Mouse (Mus musculus) lung, embryonic 14.5 days (tissue): ENCODE results near the gene Kcnip4. TPM values are rescaled to one million over a fixed set of nuclear protein-coding genes. Genes with fewer than 3 reads are reported as not detected.

Experiments used
- ATAC-seq: fragments of 200-750 bp; cut with Nextera tagmentation; 2 replicates; pipeline ENCODE4 v1.8.0; 2017; ENCODE audit warnings: mild to moderate bottlenecking, moderate TSS enrichment, moderate library complexity; ENCODE audit not compliant: insufficient read depth
- DNase-seq: peaks from one replicate; pipeline ENCODE4 v3.0.0-alpha.2; 2015
- H3K27ac ChIP-seq: fragments of 300-500 bp; sonication (generic); 2 replicates; pipeline ENCODE4 v1.5.1; 2014; ENCODE audit warnings: low read depth, mild to moderate bottlenecking, moderate library complexity
- H3K27me3 ChIP-seq: fragments of 300-500 bp; sonication (generic); 2 replicates; pipeline ENCODE4 v1.6.1; 2014; ENCODE audit warnings: low read length, control low read depth; ENCODE audit not compliant: insufficient read depth
- H3K36me3 ChIP-seq: fragments of 300-500 bp; sonication (generic); 2 replicates; pipeline ENCODE4 v1.6.1; 2014; ENCODE audit warnings: control low read depth; ENCODE audit not compliant: insufficient read depth
- H3K4me1 ChIP-seq: fragments of 300-500 bp; sonication (generic); 2 replicates; pipeline ENCODE4 v1.6.1; 2014; ENCODE audit warnings: antibody characterized with exemption, control low read depth; ENCODE audit not compliant: insufficient read depth
- H3K4me2 ChIP-seq: fragments of 300-500 bp; sonication (generic); 2 replicates; pipeline ENCODE4 v1.6.1; 2014; ENCODE audit warnings: mild to moderate bottlenecking
- H3K4me3 ChIP-seq: fragments of 300-500 bp; sonication (generic); 2 replicates; pipeline ENCODE4 v1.5.1; 2014; ENCODE audit warnings: low read depth, low read length
- H3K9ac ChIP-seq: fragments of 300-500 bp; sonication (generic); 2 replicates; pipeline ENCODE4 v1.6.1; 2014
- H3K9me3 ChIP-seq: fragments of 300-500 bp; sonication (generic); 2 replicates; pipeline ENCODE4 v1.6.1; 2016; ENCODE audit warnings: low read depth, low read length, control low read depth
- CTCF ChIP-seq: IDR thresholded peaks from 2 replicates; pipeline ENCODE4 v1.5.1; 2016; ENCODE audit warnings: antibody characterized with exemption, low read depth
- WGBS: fragments of 180-500 bp; shearing (Covaris S2); extraction: QIAGEN DNeasy Blood & Tissue Kit; methylation state at CpG from one replicate; pipeline ENCODE4 v1.1.7; 2014; 5-methylcytosine and 5-hydroxymethylcytosine counted together
- polyA plus RNA-seq: library from polyadenylated mRNA; unstranded; fragments of >200 nt; fragmentation: Nextera tagmentation; extraction: Ambion mirVana; gene quantifications from 2 replicates; pipeline ENCODE4 v1.2.1, GENCODE M21; 2014

Kcnip4 gene
- polyA plus RNA-seq, 1 experiment from 2014 or later: 0.68 TPM

GRCm38 (mm10) chr5:49188236-49188635 lies 336.5 kb downstream of the Kcnip4 start:
- DNase-seq: peak; percentile 1
- 54% methylated on average over 1 of the region's 1 CpGs for WGBS
- no peak for TF ChIP-seq CTCF
- Histone ChIP-seq H3K4me3 (no peak overlapping the region), H3K27ac (no peak overlapping the region), H3K9me3 (no peaks in the 10 kb centered on the region), H3K9ac (no peak overlapping the region), H3K36me3 (no peaks in the 10 kb centered on the region), H3K4me2 (no peak overlapping the region), H3K27me3 (no peaks in the 10 kb centered on the region), H3K4me1 (no peaks in the 10 kb centered on the region)
- no peak for ATAC-seq

GRCm38 (mm10) chr5:49150116-49150811 lies 374.4 kb downstream of the Kcnip4 start:
- 59% methylated on average over 2 of the region's 2 CpGs for WGBS
- TF ChIP-seq CTCF: no peak
- ATAC-seq: no peak

GRCm38 (mm10) chr5:49149684-49150083 lies 375.0 kb downstream of the Kcnip4 start:
- Histone ChIP-seq H3K27ac (no peak overlapping the region), H3K36me3 (no peaks in the 10 kb centered on the region), H3K9ac (no peak overlapping the region), H3K4me3 (no peak overlapping the region), H3K4me1 (no peaks in the 10 kb centered on the region), H3K27me3 (no peaks in the 10 kb centered on the region), H3K9me3 (no peaks in the 10 kb centered on the region), H3K4me2 (no peak overlapping the region)
- no peak for TF ChIP-seq CTCF
- peak; percentile 9 for DNase-seq
- 66% methylated on average over 2 of the region's 2 CpGs for WGBS
- no peak for ATAC-seq

More at GRCm38 (mm10) chr5:49150116-49150811, 374.4 kb downstream of the Kcnip4 start:
- DNase-seq: no peak
- Histone ChIP-seq H3K9me3 (no peaks in the 10 kb centered on the region), H3K4me2 (no peak overlapping the region), H3K4me3 (no peak overlapping the region), H3K27me3 (no peaks in the 10 kb centered on the region), H3K27ac (no peak overlapping the region), H3K4me1 (no peaks in the 10 kb centered on the region), H3K36me3 (no peaks in the 10 kb centered on the region), H3K9ac (no peak overlapping the region)

GRCm38 (mm10) chr5:49095432-49095831 lies 429.3 kb downstream of the Kcnip4 start:
- no peaks in the 10 kb centered on the region for H3K27me3 ChIP-seq
- DNase-seq: no peak
- no peaks in the 10 kb centered on the region for H3K36me3 ChIP-seq
- no peak overlapping the region for H3K4me2 ChIP-seq
- no peaks in the 10 kb centered on the region for H3K4me1 ChIP-seq
- no peak for TF ChIP-seq CTCF
- H3K9me3 ChIP-seq: no peaks in the 10 kb centered on the region
- H3K27ac ChIP-seq: no peak overlapping the region
- no peak overlapping the region for H3K9ac ChIP-seq
- ATAC-seq: no peak
- WGBS: 77% methylated on average over 5 of the region's 5 CpGs
- no peak overlapping the region for H3K4me3 ChIP-seq

- no peaks in the 10 kb centered on the region for H3K36me3 ChIP-seq
- TF ChIP-seq CTCF: no peak
- no peak overlapping the region for H3K4me3 ChIP-seq
- H3K4me1 ChIP-seq: no peaks in the 10 kb centered on the region
- 61% methylated on average over 2 of the region's 2 CpGs for WGBS
- no peaks in the 10 kb centered on the region for H3K27me3 ChIP-seq
- H3K27ac ChIP-seq: no peak overlapping the region
- H3K4me2 ChIP-seq: no peak overlapping the region
- no peak overlapping the region for H3K9ac ChIP-seq
- no peak for DNase-seq
- ATAC-seq: no peak
- no peaks in the 10 kb centered on the region for H3K9me3 ChIP-seq
Observed at GRCm38 (mm10) chr5:49094945-49095344, 429.8 kb downstream of the Kcnip4 start.

GRCm38 (mm10) chr5:49094306-49094705 lies 430.4 kb downstream of the Kcnip4 start:
- WGBS: 73% methylated on average over 3 of the region's 3 CpGs
- no peak for ATAC-seq
- no peaks in the 10 kb centered on the region for H3K4me1 ChIP-seq

GRCm38 (mm10) chr5:49090122-49090680 lies 434.5 kb downstream of the Kcnip4 start:
- Histone ChIP-seq H3K36me3 (no peaks in the 10 kb centered on the region), H3K27me3 (no peaks in the 10 kb centered on the region), H3K4me1 (no peaks in the 10 kb centered on the region), H3K27ac (no peak overlapping the region), H3K9ac (no peak overlapping the region), H3K9me3 (no peaks in the 10 kb centered on the region), H3K4me3 (no peak overlapping the region), H3K4me2 (no peak overlapping the region)
- ATAC-seq (peak; percentile 84; the same call in 1 of the 2 replicates), DNase-seq (peak; percentile 95)
- TF ChIP-seq CTCF: peak; percentile 92
- WGBS: 7% methylated on average over 6 of the region's 6 CpGs

More at GRCm38 (mm10) chr5:49094306-49094705, 430.4 kb downstream of the Kcnip4 start:
- DNase-seq: no peak
- no peak overlapping the region for H3K4me2 ChIP-seq
- H3K27ac ChIP-seq: no peak overlapping the region
- no peak for TF ChIP-seq CTCF
- H3K4me3 ChIP-seq: no peak overlapping the region
- no peaks in the 10 kb centered on the region for H3K9me3 ChIP-seq
- no peaks in the 10 kb centered on the region for H3K27me3 ChIP-seq
- H3K36me3 ChIP-seq: no peaks in the 10 kb centered on the region
- no peak overlapping the region for H3K9ac ChIP-seq
